Mouse (Mus musculus): Measurements from ENCODE around the gene Cyth2. TPM values are rescaled to one million over a fixed set of nuclear protein-coding genes. Genes with fewer than 3 reads are reported as not detected.

Cyth2 gene
- total RNA-seq (2021) (10 to 100 TPM; 59.1 to 61.9 TPM), polyA plus RNA-seq (2012; rRNA removed) (27.3 and 33.0 TPM in 2 replicates)
- long read RNA-seq, transcript Cyth2-202 (12 exons, 2,519 nt): minor isoform, 13 of 77 reads
- long read RNA-seq, transcript Cyth2-203 (12 exons, 1,512 nt): major isoform, 56 of 77 reads
- long read RNA-seq, partial matches to known transcripts: 6 of 77 reads
- long read RNA-seq, other reads (novel, unspliced or antisense): 1 of 77 reads

- H3K79me2 ChIP-seq (replicated peaks; ENCODE audit: control insufficient read depth, insufficient read depth, low read length): no peaks in the 10 kb centered on the region
- peaks cover 4% of the 10 kb centered on the region for H3K36me3 ChIP-seq (ENCODE audit: control insufficient read depth, insufficient read depth, low read length)
- no peaks in the 10 kb centered on the region for H3K27me3 ChIP-seq (ENCODE audit: control insufficient read depth, insufficient read depth, low read length)
- peak; percentile 96 to 99 for DNase-seq
- under 1% methylated on average over 89 of the region's 92 CpGs for WGBS
- intact Hi-C loops (cut with DNase I): loop anchor here (10.0 kb wide), 1 partner anchor 1069 kb away; the partner anchor contains the start of gene Vrk3
- peak within 1 kb of the TSS; percentile 67 for H3K4me3 ChIP-seq
- H3K27ac ChIP-seq: peak within 1 kb of the TSS; percentile 97
- TF ChIP-seq CTCF (IDR thresholded peaks at IDR 0.05) (no peak), POLR2A (IDR thresholded peaks at IDR 0.05; ENCODE audit: insufficient read depth, low read depth, low read length) (peak; percentile 83)
- H3K4me1 ChIP-seq (ENCODE audit: control insufficient read depth, insufficient read depth, low read length): peaks cover 6% of the 10 kb centered on the region
- H3K9ac ChIP-seq (ENCODE audit: low read depth, low read length): peak within 1 kb of the TSS; percentile 92
Observed at GRCm38 (mm10) chr7:45813787-45814779, at the start of gene Cyth2. Cyth2 (minus strand) TSS chr7:45814581.

DNA sequence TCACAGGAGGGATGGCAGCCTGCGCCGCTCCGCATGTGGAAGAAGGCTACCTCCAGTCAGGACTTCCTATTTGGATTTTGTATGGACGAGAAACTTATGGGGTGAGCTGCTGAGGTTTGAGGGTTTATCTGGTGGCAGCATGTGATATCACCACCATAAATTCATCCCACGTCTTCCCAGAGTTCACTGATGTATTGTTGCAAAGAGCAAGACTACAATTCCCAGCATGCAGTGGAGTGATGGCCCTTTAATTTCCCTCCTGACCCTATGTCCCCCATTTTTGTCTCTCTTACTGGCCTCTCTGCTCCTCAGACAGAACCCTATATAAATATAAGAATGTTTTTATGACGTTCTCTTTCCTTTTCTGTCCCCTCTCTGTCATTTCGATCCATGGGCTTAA, 48.4 kb upstream of the Cyth2 start:
- DNase-seq: no peak
- Histone ChIP-seq H3K36me3 (ENCODE audit: control insufficient read depth, insufficient read depth, low read length) (no peaks in the 10 kb centered on the region), H3K27ac (no peak overlapping the region), H3K9ac (ENCODE audit: low read depth, low read length) (no peak overlapping the region), H3K27me3 (ENCODE audit: control insufficient read depth, insufficient read depth, low read length) (0 out of 2 replicates have a peak, but pooled peaks cover 2% of the 10 kb centered on the region), H3K4me1 (ENCODE audit: control insufficient read depth, insufficient read depth, low read length) (peaks cover 2% of the 10 kb centered on the region; the same call in 1 of the 2 replicates), H3K4me3 (no peak overlapping the region), H3K79me2 (replicated peaks; ENCODE audit: control insufficient read depth, insufficient read depth, low read length) (no peaks in the 10 kb centered on the region)
- WGBS: 83% methylated on average over 7 of the region's 7 CpGs
- no peak for TF ChIP-seq EP300 (IDR thresholded peaks at IDR 0.05; ENCODE audit: insufficient read depth, low read depth, low read length)
- no peak for TF ChIP-seq CTCF (IDR thresholded peaks at IDR 0.05)
- no peak for TF ChIP-seq POLR2A (IDR thresholded peaks at IDR 0.05; ENCODE audit: insufficient read depth, low read depth, low read length)
- intact Hi-C loops (cut with DNase I): no loop called here

DNA sequence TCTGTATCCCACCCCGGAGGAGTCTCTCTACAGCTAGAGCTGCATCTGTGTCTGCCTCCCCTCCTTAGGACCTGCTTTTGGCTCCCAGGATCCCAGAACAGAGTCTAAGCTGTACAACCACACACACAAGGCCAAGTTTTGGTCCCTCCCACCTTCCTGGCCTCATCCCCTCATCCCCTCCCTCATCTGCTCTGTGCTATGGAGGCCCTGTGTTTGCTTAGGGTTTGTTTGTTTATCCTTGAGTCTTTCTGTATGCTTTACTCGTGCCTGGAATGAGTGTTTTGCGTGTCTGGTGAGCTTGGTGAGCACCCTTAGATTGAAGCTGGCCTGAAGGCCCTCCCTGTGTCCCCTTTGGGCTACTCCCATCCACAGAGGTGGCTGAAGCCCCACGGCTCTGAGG, 44.6 kb upstream of the Cyth2 start:
- no peaks in the 10 kb centered on the region for H3K79me2 ChIP-seq (replicated peaks; ENCODE audit: control insufficient read depth, insufficient read depth, low read length)
- intact Hi-C loops (cut with DNase I): no loop called here
- no peaks in the 10 kb centered on the region for H3K36me3 ChIP-seq (ENCODE audit: control insufficient read depth, insufficient read depth, low read length)
- no peaks in the 10 kb centered on the region for H3K4me1 ChIP-seq (ENCODE audit: control insufficient read depth, insufficient read depth, low read length)
- 0 out of 2 replicates have a peak, but pooled peaks cover 2% of the 10 kb centered on the region for H3K27me3 ChIP-seq (ENCODE audit: control insufficient read depth, insufficient read depth, low read length)
- no peak overlapping the region for H3K27ac ChIP-seq
- TF ChIP-seq POLR2A (IDR thresholded peaks at IDR 0.05; ENCODE audit: insufficient read depth, low read depth, low read length): no peak
- no peak for TF ChIP-seq EP300 (IDR thresholded peaks at IDR 0.05; ENCODE audit: insufficient read depth, low read depth, low read length)
- TF ChIP-seq CTCF (IDR thresholded peaks at IDR 0.05): no peak
- 68% methylated on average over 4 of the region's 4 CpGs for WGBS
- no peak overlapping the region for H3K4me3 ChIP-seq
- no peak overlapping the region for H3K9ac ChIP-seq (ENCODE audit: low read depth, low read length)
- DNase-seq: no peak

DNA sequence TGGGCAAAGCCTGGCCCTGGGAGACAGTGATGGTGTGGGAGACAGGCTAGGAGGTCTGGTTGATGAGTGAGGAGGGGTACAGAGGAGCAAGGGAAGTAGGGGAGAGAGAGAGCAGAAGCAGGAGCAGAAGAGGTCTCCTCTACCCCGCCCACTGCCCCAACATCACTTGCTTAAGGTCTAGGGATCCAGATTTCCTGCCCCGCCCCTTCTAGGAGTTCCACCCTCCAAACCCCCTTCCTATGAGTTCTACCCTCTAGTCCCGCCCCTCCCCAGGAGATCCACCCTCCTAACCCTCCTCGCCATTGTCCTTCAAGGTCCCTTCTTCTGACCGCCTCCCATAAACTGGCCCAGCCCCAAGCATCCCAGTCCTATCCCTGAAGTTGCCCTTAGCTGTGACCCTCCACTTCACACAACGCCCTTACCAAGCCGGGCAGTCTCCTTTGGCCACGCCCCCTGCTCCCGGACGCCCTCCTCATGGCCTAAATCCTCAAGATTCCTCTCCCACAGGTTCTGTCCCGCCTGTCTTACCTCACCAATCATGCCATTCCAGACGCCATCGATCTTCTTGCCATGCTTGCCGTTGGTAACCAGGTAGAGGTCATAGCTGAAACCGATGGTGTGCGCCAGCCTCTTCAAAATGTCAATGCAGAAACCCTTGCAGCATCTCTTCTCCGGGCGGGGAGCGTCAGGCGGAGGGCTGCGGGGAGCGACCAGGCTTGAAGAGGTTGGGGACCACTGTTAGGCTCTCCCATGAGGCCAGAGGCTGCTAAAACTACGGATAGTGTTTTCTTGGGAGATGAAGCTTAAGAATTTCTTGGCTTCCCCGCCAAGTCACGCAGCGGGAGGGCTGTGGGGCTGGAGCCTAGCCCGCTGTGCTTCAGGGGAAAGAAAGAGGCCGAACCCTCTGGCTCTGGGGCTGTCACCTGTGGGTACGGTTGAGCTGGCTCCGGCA, 42.8 kb upstream of the Cyth2 start:
- DNase-seq: peak in 1 of 2 experiments; percentile 26
- 3% methylated on average over 30 of the region's 30 CpGs for WGBS
- Histone ChIP-seq H3K27me3 (ENCODE audit: control insufficient read depth, insufficient read depth, low read length) (0 out of 2 replicates have a peak, but pooled peaks cover 2% of the 10 kb centered on the region), H3K4me1 (ENCODE audit: control insufficient read depth, insufficient read depth, low read length) (no peaks in the 10 kb centered on the region), H3K79me2 (replicated peaks; ENCODE audit: control insufficient read depth, insufficient read depth, low read length) (no peaks in the 10 kb centered on the region), H3K4me3 (peak overlapping the region; percentile 30; the same call in 1 of the 2 replicates), H3K9ac (ENCODE audit: low read depth, low read length) (no peak overlapping the region), H3K27ac (no peak overlapping the region), H3K36me3 (ENCODE audit: control insufficient read depth, insufficient read depth, low read length) (no peaks in the 10 kb centered on the region)
- no peak for TF ChIP-seq POLR2A (IDR thresholded peaks at IDR 0.05; ENCODE audit: insufficient read depth, low read depth, low read length)
- no peak for TF ChIP-seq CTCF (IDR thresholded peaks at IDR 0.05)
- TF ChIP-seq EP300 (IDR thresholded peaks at IDR 0.05; ENCODE audit: insufficient read depth, low read depth, low read length): no peak
- intact Hi-C loops (cut with DNase I): no loop called here

DNA sequence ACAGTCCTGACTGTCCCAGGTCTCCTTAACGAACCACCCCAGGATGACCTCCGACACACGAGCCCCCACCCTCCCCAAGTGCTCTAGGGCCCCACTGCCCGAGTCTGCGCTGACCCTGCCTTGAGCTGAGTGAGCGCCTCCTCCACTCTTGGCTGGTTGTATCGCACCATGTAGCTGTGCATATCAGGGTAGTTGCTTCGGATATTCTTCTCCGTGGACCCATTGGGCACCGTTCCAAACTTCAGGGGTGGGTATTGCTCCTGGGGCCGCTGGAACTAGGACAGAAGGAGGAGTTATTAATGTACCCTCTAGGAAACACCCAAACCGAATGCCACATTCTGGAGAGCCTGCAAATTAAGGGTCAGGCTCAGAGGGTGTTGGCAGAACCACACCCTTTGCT, 38.7 kb upstream of the Cyth2 start:
- intact Hi-C loops (cut with DNase I): no loop called here
- 81% methylated on average over 12 of the region's 12 CpGs for WGBS
- DNase-seq: no peak
- Histone ChIP-seq H3K4me3 (no peak overlapping the region), H3K27me3 (ENCODE audit: control insufficient read depth, insufficient read depth, low read length) (no peaks in the 10 kb centered on the region), H3K9ac (ENCODE audit: low read depth, low read length) (no peak overlapping the region), H3K27ac (no peak overlapping the region), H3K36me3 (ENCODE audit: control insufficient read depth, insufficient read depth, low read length) (no peaks in the 10 kb centered on the region), H3K79me2 (replicated peaks; ENCODE audit: control insufficient read depth, insufficient read depth, low read length) (no peaks in the 10 kb centered on the region), H3K4me1 (ENCODE audit: control insufficient read depth, insufficient read depth, low read length) (no peaks in the 10 kb centered on the region)
- no peak for TF ChIP-seq EP300 (IDR thresholded peaks at IDR 0.05; ENCODE audit: insufficient read depth, low read depth, low read length)
- no peak for TF ChIP-seq POLR2A (IDR thresholded peaks at IDR 0.05; ENCODE audit: insufficient read depth, low read depth, low read length)
- no peak for TF ChIP-seq CTCF (IDR thresholded peaks at IDR 0.05)
